Mouse (Mus musculus) bone marrow, adult 2 months (tissue): ENCODE results near the gene Pa2g4. TPM values are rescaled to one million over a fixed set of nuclear protein-coding genes. Genes with fewer than 3 reads are reported as not detected.
A peak's percentile ranks its signal among the peaks of the same experiment; 100 is the strongest.

ENCODE experiments used
- H3K27ac ChIP-seq: fragments of 200-500 bp; 2 replicates; pipeline ENCODE4 v1.5.1; 2012; ENCODE audit warnings: low read depth, mild to moderate bottlenecking, control low read depth, inconsistent platforms, low read length; ENCODE audit not compliant: control insufficient read depth, poor library complexity, insufficient read depth
- H3K4me1 ChIP-seq: fragments of 200-500 bp; 2 replicates; pipeline ENCODE4 v1.6.1; 2011; ENCODE audit warnings: low read length; ENCODE audit not compliant: control insufficient read depth, insufficient read depth
- H3K4me3 ChIP-seq: fragments of 200-500 bp; replicated peaks from 2 replicates; pipeline ENCODE3; 2011; ENCODE audit warnings: mild to moderate bottlenecking, low read depth, low read length, control low read depth; ENCODE audit not compliant: control insufficient read depth
- CTCF ChIP-seq: fragments of 200-500 bp; IDR thresholded peaks from 2 replicates; pipeline ENCODE4 v1.5.1; 2011; ENCODE audit warnings: low read length, control low read depth; ENCODE audit not compliant: control insufficient read depth, insufficient read depth
- POLR2A ChIP-seq: fragments of 200-500 bp; IDR thresholded peaks from 2 replicates; pipeline ENCODE4 v1.6.1; 2011; ENCODE audit warnings: low read depth, mild to moderate bottlenecking, control low read depth, low read length, borderline replicate concordance; ENCODE audit not compliant: control insufficient read depth
- WGBS: fragments of 180-500 bp; shearing (Covaris S2); methylation state at CpG from one replicate; pipeline ENCODE4 v1.1.7; 2018; 5-methylcytosine and 5-hydroxymethylcytosine counted together
- polyA plus RNA-seq: library from polyadenylated mRNA; stranded (reverse); fragments of >200 nt; gene quantifications from 2 replicates; pipeline ENCODE4 v1.2.4, GENCODE M21; 2011; ENCODE audit warnings: low replicate concordance; ENCODE audit not compliant: missing spikeins, insufficient read depth, insufficient read length

Gene Pa2g4
- polyA plus RNA-seq, 1 experiment: 116 TPM

DNA sequence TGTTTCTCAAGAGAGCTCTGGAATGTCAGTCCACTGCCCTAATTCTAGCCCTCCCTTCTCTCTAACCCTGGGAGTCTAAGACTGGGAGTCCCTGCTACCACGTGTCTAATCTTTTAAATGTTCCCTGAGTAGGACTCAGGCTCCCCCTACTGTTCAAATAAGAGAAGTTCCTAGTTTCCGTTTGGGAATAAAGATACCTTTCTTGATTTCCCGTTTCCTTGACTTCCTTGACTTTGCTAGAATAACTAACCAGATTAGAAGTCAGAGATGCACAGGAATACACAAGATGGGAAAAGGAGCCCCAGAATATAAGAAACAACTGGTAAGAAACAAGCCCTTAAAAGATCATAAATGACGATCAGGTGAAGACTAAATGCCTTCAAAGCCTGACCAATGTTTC, 19.4 kb downstream of the Pa2g4 start:
- WGBS: under 1% methylated on average over 4 of the region's 4 CpGs
- no peak overlapping the region for H3K27ac ChIP-seq
- H3K4me3 ChIP-seq: peak overlapping the region; percentile 12
- no peaks in the 10 kb centered on the region; the same call in 1 of the 2 replicates for H3K4me1 ChIP-seq
- no peak for TF ChIP-seq POLR2A
- no peak for TF ChIP-seq CTCF

DNA sequence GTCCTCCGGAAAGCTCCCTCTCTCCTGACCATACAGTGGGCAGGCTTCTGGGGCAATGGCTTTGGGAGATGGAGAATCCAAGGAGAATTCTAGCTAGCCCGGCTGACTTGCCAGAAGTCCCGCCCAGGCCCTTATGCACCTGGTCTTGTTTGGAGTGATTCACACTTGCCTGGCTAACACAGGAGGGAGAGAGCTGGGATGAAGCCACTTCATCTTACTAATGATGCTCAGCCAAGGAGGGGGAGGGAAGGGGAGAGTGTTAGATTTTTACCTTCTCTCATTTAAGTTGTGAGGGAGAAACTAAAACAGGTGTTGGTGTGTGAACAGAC, 20.3 kb downstream of the Pa2g4 start:
- TF ChIP-seq CTCF: no peak
- no peak for TF ChIP-seq POLR2A
- H3K4me3 ChIP-seq: no peak overlapping the region
- 88% methylated on average over 3 of the region's 3 CpGs for WGBS

DNA sequence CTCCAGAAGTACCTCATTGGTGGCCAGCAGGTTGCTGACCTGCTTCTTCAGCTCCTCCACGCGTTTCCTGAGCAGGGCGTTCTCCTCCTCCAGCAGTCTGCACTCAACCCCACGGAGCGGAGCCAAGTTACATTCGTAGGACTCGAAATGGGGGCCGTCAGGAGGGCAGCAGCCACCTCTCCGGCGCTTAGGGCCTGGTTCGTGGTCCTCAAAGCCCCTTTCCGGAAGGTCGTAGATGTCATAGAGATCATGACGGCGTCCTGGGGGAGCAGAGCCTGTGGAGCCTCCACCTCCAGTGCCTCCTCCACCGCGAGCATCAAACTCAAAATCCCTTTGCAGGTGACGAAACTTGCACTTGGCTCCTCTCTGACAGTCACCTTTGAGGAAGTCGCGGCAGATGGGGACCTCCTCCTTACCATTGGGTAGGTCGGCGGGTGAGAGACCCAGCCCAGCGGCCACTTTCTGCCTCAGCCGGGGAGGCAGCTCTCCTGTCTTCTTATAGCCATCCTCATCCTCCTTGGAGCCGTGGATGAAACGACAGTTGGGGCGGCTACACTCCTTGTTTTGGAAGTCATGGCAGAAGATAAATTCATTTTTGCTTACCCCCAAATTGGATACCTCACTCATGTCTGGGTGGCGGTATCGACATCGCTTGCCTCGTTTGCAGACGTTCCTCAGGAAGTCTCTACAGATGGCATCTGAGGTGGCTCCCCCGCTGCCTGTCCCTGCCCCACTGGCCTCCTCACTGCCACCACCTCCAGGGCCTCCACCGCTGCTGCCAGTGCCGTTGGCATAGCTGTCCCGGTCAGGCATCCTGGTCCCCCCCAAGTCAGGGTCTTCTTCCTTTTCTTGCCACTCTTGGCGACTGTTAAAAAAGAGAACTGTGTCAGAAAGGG, 20.9 kb downstream of the Pa2g4 start:
- H3K27ac ChIP-seq: no peak overlapping the region
- no peak overlapping the region for H3K4me3 ChIP-seq
- H3K4me1 ChIP-seq: no peaks in the 10 kb centered on the region; the same call in 1 of the 2 replicates
- TF ChIP-seq POLR2A (no peak), CTCF (no peak)
- 91% methylated on average over 37 of the region's 37 CpGs for WGBS

More for the DNA sequence above, 20.3 kb downstream of the Pa2g4 start:
- no peak overlapping the region for H3K27ac ChIP-seq
- H3K4me1 ChIP-seq: no peaks in the 10 kb centered on the region; the same call in 1 of the 2 replicates

DNA sequence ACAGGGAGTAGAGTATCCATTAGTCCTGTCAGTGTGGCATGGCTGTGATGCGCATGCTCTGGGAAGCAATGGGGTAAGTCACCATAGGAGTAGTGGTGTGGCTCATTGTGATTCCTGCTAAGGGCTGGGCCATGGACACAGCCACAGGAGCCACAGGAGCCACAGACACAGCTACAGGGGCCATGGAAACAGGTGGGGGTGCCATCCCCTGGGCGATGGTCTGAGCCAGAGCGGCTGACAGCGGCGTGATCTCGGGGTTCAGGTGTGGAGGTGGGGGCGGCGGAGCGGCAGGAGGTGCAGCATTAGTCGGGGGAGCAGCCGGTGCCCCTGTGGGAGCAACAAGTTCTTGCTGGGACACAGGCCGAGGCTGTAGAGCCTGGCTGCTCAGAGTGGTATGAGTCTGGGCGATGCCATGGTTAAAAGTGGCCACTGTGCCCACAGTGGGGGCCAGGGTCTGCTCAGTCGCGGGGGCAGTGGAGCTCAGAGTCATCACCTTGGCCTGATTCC, 21.6 kb downstream of the Pa2g4 start:
- 95% methylated on average over 15 of the region's 15 CpGs for WGBS
- TF ChIP-seq CTCF (no peak), POLR2A (no peak)
- Histone ChIP-seq H3K27ac (no peak overlapping the region), H3K4me1 (no peaks in the 10 kb centered on the region), H3K4me3 (no peak overlapping the region)

DNA sequence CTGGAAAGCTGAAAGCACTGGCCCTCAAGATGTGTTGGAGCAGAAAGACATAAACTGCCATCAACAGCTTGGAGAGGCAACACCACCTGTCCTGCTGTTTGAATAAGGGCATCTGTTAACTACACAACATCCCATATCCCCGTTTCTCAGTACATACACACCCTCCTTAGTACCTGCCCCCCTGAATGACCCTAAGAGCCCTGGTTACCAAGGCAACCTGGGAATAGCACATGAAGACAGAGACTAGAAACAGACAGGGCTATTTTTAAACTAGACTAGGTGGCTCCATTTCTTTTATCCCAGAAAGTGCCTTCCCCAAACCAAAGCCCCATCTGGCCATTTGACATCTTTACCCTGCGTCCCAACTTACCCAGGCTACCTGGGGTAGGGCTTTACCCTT, 22.7 kb downstream of the Pa2g4 start:
- no peak for TF ChIP-seq CTCF
- no peak for TF ChIP-seq POLR2A
- 84% methylated on average over 2 of the region's 2 CpGs for WGBS
- no peak overlapping the region for H3K4me3 ChIP-seq

DNA sequence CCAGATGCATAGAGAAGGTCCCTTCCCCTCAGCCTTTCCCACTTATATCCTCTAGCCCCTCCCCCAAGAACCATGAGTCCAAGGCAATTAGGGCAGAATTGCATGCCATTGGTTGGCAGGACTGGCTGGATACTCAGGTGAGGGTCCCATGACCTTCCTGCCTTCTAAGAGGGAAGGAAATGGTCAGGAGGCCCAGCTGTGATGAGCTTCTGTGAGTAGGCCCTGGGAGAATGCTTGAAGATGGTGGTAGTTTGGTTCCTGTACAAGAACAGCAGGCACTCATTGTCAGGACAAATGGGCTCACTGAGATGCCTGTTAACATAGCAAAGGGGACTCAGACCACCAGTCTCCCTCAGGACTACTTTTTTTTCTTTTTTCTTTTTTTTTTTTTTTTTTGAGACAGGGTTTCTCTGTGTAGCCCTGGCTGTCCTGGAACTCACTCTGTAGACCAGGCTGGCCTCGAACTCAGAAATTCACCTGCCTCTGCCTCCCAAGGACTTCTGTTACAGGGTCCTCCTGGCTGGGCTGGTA, 27.4 kb downstream of the Pa2g4 start:
- WGBS: 75% methylated on average over 1 of the region's 1 CpGs
- no peak for TF ChIP-seq CTCF
- TF ChIP-seq POLR2A: no peak
- Histone ChIP-seq H3K4me1 (peaks cover 2% of the 10 kb centered on the region), H3K4me3 (no peak overlapping the region), H3K27ac (no peak overlapping the region)

More for the DNA sequence above, 22.7 kb downstream of the Pa2g4 start:
- H3K27ac ChIP-seq: no peak overlapping the region
- no peaks in the 10 kb centered on the region for H3K4me1 ChIP-seq

DNA sequence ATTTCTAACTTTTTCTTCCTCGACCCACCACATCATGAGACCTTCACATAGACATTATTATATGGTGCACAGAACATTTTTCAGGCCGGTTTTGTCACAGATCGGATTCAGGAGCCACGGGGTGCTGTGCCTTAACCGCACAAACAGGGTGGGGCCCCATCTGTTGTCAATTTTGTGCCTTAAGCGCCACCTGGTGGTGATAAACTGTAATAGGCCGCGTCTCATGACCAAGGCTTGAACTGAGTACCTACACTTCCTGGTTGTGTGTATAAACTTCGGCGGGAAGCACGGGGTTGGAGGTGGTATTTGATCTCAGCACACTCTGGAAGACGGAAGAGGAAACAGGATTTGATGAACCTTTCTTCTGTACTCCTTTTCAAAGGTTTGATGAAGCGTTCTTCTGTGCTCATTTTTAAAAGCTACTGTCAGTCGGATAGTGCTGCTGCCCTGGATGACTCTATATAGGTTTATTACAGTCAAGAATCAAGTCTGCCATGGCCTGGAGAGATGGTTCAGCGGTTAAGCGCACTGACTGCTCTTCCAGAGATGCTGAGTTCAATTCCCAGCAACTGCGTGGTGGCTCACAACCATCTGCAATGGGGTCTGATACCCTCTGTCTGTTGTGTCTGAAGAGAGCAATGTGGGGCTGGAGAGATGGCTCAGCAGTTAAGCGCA, 29.4 kb downstream of the Pa2g4 start:
- Histone ChIP-seq H3K4me1 (peaks cover 2% of the 10 kb centered on the region), H3K27ac (peak overlapping the region; percentile 59; the same call in 1 of the 2 replicates), H3K4me3 (peak overlapping the region; percentile 22)
- 11% methylated on average over 18 of the region's 18 CpGs for WGBS
- TF ChIP-seq POLR2A (no peak), CTCF (peak; percentile 81)
